Mouse (Mus musculus) ovary, adult 18-20 months (tissue): ENCODE results near the gene Nlgn2.

Experiments used
- DNase-seq: peaks from one replicate; pipeline ENCODE4 v3.0.0; 2022; ENCODE audit warnings: low spot score, mixed read lengths

Nlgn2 gene

GRCm38 (mm10) chr11:69795168-69795982 lies 42.2 kb downstream of the Nlgn2 start, which contains the start of gene Chrnb1:
Gene Chrnb1 (minus strand): TSS chr11:69795943.
- peak; percentile 96 for DNase-seq

- no peak for DNase-seq
These were observed 44.2 kb downstream of the Nlgn2 start for GRCm38 (mm10) chr11:69793429-69793828.

DNA sequence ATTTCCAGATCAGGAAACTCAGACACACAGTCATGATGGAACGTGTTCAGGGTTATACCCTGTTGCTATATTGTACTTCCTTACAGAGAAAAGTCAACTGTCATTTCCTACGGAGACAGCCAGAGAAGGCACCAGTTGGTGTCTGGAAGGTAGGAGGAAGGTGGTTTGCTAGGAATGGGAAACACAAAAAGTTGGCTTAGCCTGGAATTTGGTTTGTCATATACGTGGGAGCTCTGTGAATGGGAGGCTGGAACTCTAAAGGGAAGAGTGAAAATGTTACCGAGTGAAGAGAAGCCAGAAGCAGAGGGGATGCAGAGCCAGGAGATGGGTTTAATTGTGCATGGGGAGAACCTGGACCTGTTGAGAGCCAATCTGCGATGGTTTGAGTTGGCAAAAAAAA lies 46.2 kb downstream of the Nlgn2 start:
- no peak for DNase-seq

- DNase-seq, result no peak
These were observed 48.2 kb downstream of the Nlgn2 start for GRCm38 (mm10) chr11:69789431-69789830.

DNA sequence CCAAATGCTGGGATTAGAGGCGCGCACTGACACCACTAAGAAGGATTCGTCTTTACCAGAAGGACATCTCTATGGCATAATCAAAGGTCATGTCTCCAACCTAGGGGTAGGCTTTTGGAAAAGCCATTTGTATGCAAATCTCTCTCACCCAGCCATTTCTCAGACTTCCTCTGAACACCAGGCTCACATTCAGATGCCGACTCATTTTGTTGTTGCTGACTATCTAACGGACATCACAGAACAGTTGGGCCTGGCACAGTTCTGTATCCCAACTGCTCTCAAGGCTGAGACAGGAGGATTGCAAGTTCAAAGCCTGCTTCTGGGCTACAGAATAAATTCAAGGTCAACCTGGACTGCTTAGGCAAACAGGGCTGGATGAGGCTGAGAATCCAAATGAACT lies 50.3 kb downstream of the Nlgn2 start:
- no peak for DNase-seq

DNA sequence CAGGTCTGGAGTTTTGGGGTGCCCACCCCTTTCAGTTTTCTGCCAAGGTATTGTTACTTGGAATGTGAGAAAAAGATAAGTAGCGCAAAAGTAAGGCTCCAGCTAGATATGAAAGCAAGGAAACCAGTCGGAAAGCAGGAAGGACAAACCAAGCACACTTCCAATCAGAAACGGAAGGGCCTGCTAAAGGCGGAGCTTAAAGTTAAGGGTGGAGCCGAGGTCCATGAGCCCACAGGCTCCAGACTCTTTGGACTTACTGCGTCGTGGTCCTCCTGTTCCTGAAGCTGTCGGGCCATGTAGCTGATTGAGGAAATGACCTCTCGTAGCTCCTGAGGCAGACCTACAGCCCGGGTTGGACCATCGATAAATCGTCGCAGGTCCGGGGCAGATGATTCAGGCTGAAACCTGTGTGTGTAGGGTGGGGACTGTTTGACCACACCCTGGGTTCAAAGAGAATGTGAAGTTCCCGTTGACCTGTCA lies 52.8 kb downstream of the Nlgn2 start:
- DNase-seq, result no peak

- no peak for DNase-seq
These were observed 55.8 kb downstream of the Nlgn2 start for GRCm38 (mm10) chr11:69781828-69782227.

- DNase-seq, result no peak
These were observed 58.6 kb downstream of the Nlgn2 start for GRCm38 (mm10) chr11:69778985-69779384.

- DNase-seq, result no peak
These were observed 59.2 kb downstream of the Nlgn2 start for GRCm38 (mm10) chr11:69778258-69778982.

DNA sequence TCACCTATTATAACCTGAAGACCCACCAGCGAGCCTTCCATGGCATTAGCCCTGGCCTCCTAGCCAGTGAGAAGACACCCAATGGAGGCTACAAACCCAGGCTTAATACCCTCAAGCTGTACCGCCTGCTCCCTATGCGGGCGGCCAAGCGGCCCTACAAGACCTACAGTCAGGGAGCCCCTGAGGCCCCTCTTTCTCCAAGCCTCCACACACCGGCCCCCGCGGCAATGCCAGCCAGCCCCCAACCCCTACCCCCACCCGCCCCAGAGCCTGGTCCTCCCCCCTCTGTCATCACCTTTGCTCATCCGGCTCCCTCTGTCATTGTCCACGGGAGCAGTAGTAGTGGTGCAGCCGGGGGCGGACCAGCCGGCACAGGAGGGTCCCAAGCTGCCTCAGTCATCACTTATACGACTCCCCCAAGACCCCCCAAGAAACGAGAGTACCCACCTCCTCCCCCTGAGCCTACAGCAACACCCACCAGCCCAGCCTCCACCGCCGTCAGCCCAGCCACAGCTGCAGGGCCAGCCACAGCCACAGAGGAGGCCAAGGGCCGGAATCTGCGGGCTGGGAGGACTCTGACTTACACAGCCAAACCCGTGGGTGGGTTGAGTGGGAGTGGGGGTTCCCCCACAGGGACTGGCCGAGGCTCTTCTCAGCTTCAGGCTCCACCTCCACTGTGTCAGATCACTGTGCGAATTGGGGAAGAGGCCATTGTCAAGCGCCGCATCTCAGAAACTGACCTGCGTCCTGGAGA lies 59.9 kb downstream of the Nlgn2 start:
- DNase-seq, result no peak

- no peak for DNase-seq
These were observed 61.1 kb downstream of the Nlgn2 start for GRCm38 (mm10) chr11:69776488-69776887.

DNA sequence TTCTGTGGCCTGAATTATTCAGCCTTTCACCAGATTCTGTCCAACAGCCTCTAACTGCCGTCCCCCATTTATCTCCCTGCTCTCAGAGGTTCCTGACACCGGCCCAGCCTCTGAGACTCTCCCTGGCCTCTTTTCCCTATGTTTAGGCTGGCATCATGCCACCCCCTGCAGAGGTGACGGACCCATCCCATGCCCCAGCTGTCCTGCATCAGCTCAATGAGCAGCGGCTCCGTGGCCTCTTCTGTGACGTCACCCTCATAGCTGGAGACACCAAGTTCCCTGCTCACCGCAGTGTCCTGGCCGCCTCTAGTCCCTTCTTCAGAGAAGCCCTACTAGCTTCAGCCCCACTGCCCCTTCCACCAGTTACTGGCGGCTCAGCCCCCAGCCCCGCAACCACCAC lies 61.9 kb downstream of the Nlgn2 start:
- no peak for DNase-seq

DNA sequence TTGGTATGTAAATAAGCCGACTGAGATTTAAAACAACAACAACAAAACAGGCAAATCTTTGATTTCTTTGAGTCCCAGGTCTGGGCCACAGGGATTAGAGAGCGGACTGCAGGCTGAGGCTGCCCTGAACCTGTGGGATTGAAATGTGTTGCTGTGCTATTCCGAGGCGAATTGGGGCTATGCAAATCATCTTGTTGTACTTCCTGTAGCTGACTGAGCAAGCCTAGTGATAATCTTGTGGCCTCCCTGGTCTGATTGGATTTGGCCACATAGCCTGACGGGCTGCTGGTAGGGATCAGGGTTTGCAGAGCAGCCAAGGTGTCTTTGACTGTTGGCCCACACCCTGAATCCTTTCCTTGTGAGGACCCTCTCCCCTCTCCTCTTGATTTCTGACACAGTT lies 62.6 kb downstream of the Nlgn2 start:
- no peak for DNase-seq
